9 mouse cellular contexts compared by ENCODE assay signal in genomic region chr17:46701489-46701888, GRCm38 (mm10). TPM values are rescaled to one million over a fixed set of nuclear protein-coding genes. Genes with fewer than 3 reads are reported as not detected.
DNase-seq lines count a peak whose midpoint lies in the region; ATAC-seq and TF ChIP-seq lines count a peak whose summit lies in the region.
"Had no signal": no experiment of that assay in that cellular context is flagged by ENCODE, and none has a peak within 500 bp of the region (broad histone marks: within the 10 kb centered on the region; RNA-seq: fewer than 3 reads in every experiment).

No protein-coding gene starts in this region.

- no peak overlapping the region for H3K4me2 ChIP-seq in kidney, embryonic 14.5 days (replicated peaks; ENCODE audit: low read depth, low read length)
- H3K4me2 ChIP-seq in forebrain, postnatal 0 days (ENCODE audit: low read depth): peak overlapping the region; percentile 5; the same call in 1 of the 2 replicates
- H3K4me2 ChIP-seq in intestine, embryonic 16.5 days (ENCODE audit: low read depth, low read length): no peak overlapping the region
- H3K4me2 ChIP-seq in neural tube, embryonic 13.5 days: 0 out of 2 replicates have a peak overlapping the region, but pooled peaks have one; percentile 14

- H3K27ac ChIP-seq in kidney, embryonic 14.5 days (ENCODE audit: low read depth, low read length): no peak overlapping the region
- no peak overlapping the region for H3K27ac ChIP-seq in forebrain, postnatal 0 days (ENCODE audit: low read depth, low read length)
- H3K27ac ChIP-seq in intestine, embryonic 16.5 days (ENCODE audit: low read length): no peak overlapping the region
- H3K27ac ChIP-seq in neural tube, embryonic 13.5 days (replicated peaks): 0 out of 2 replicates have a peak overlapping the region, but pooled peaks have one; percentile 18

- ATAC-seq in kidney, embryonic 14.5 days (ENCODE audit: low FRiP score, low TSS enrichment): no peak
- no peak for ATAC-seq in forebrain, postnatal 0 days
- no peak for ATAC-seq in intestine, embryonic 16.5 days
- no peak for ATAC-seq in neural tube, embryonic 13.5 days (ENCODE audit: low read depth)
- no peak for ATAC-seq in activated CD4-positive, CD25-positive, alpha-beta regulatory T cell, adult 4 months
- ATAC-seq in monocyte, adult 5-6 weeks (replicated peaks; ENCODE audit: insufficient number of reproducible peaks, low FRiP score, low TSS enrichment, poor library complexity, severe bottlenecking): no peak

- H3K9me3 ChIP-seq in kidney, embryonic 14.5 days (ENCODE audit: control insufficient read depth, low read length): no peaks in the 10 kb centered on the region
- H3K9me3 ChIP-seq in forebrain, postnatal 0 days (ENCODE audit: low read length): no peaks in the 10 kb centered on the region
- no peaks in the 10 kb centered on the region for H3K9me3 ChIP-seq in intestine, embryonic 16.5 days (ENCODE audit: control insufficient read depth, low read length)
- no peaks in the 10 kb centered on the region for H3K9me3 ChIP-seq in neural tube, embryonic 13.5 days

- H3K27me3 ChIP-seq in kidney, embryonic 14.5 days (ENCODE audit: control insufficient read depth, insufficient read depth, low read length): no peaks in the 10 kb centered on the region
- H3K27me3 ChIP-seq in forebrain, postnatal 0 days (ENCODE audit: insufficient read depth, low read length): no peaks in the 10 kb centered on the region
- H3K27me3 ChIP-seq in intestine, embryonic 16.5 days (replicated peaks; ENCODE audit: control insufficient read depth, insufficient read depth, low read length): no peaks in the 10 kb centered on the region
- H3K27me3 ChIP-seq in neural tube, embryonic 13.5 days: no peaks in the 10 kb centered on the region

- no peak for TF ChIP-seq CTCF in forebrain, postnatal 0 days (IDR thresholded peaks at IDR 0.05; ENCODE audit: low read depth)

- H3K9ac ChIP-seq in kidney, embryonic 14.5 days (ENCODE audit: low read depth, low read length): 0 out of 2 replicates have a peak overlapping the region, but pooled peaks have one; percentile 25
- H3K9ac ChIP-seq in forebrain, postnatal 0 days: 0 out of 2 replicates have a peak overlapping the region, but pooled peaks have one; percentile 28
- H3K9ac ChIP-seq in intestine, embryonic 16.5 days (ENCODE audit: low read depth, low read length): peak overlapping the region; percentile 53; the same call in 1 of the 2 replicates
- H3K9ac ChIP-seq in neural tube, embryonic 13.5 days: peak overlapping the region; percentile 55

- 80% methylated on average over 12 of the region's 12 CpGs for WGBS in kidney, embryonic 14.5 days
- WGBS in forebrain, postnatal 0 days: 72% methylated on average over 12 of the region's 12 CpGs
- WGBS in intestine, embryonic 16.5 days: 70% methylated on average over 12 of the region's 12 CpGs
- WGBS in neural tube, embryonic 13.5 days: 73% methylated on average over 12 of the region's 12 CpGs

- DNase-seq in kidney, postnatal 36 days: no peak
- DNase-seq in forebrain, postnatal 0 days: no peak
- DNase-seq: kidney, postnatal 25 days; thymus, adult 2 months had no signal

- H3K4me1 ChIP-seq in kidney, embryonic 14.5 days (ENCODE audit: control insufficient read depth, insufficient read depth, low read length): peaks cover 23% of the 10 kb centered on the region
- H3K4me1 ChIP-seq in forebrain, postnatal 0 days (ENCODE audit: insufficient read depth): peaks cover 12% of the 10 kb centered on the region
- H3K4me1 ChIP-seq in intestine, embryonic 16.5 days (ENCODE audit: control insufficient read depth, insufficient read depth, low read length): peaks cover 27% of the 10 kb centered on the region
- H3K4me1 ChIP-seq in neural tube, embryonic 13.5 days (replicated peaks): peaks cover 45% of the 10 kb centered on the region

- H3K36me3 ChIP-seq in kidney, embryonic 14.5 days (ENCODE audit: control insufficient read depth, insufficient read depth, low read length): peaks cover 21% of the 10 kb centered on the region; the same call in 1 of the 2 replicates
- peaks cover 13% of the 10 kb centered on the region for H3K36me3 ChIP-seq in forebrain, postnatal 0 days (ENCODE audit: insufficient read depth)
- 0 out of 2 replicates have a peak, but pooled peaks cover 2% of the 10 kb centered on the region for H3K36me3 ChIP-seq in intestine, embryonic 16.5 days (ENCODE audit: control insufficient read depth, insufficient read depth, low read length)
- peaks cover 29% of the 10 kb centered on the region for H3K36me3 ChIP-seq in neural tube, embryonic 13.5 days

- H3K4me3 ChIP-seq in kidney, embryonic 14.5 days (ENCODE audit: low read length): no peak overlapping the region
- H3K4me3 ChIP-seq in forebrain, postnatal 0 days (ENCODE audit: low read depth, low read length): no peak overlapping the region
- no peak overlapping the region for H3K4me3 ChIP-seq in intestine, embryonic 16.5 days (ENCODE audit: low read length)
- H3K4me3 ChIP-seq in neural tube, embryonic 13.5 days: no peak overlapping the region

RNA-seq across cellular contexts. Expression of gene Ppp2r5d, which starts 3.4 kb away (rescaled TPM):
- polyA plus RNA-seq in kidney, embryonic 14.5 days (2014; fragmentation: Nextera tagmentation; extraction: Ambion mirVana): 61.1 and 99.9 TPM in 2 replicates
- 90.5 and 103 TPM in 2 replicates for total RNA-seq in forebrain, postnatal 0 days (2014; rRNA removed)
- polyA plus RNA-seq in forebrain, postnatal 0 days (2015; fragmentation: Nextera tagmentation; extraction: Ambion mirVana): 85.5 and 93.5 TPM in 2 replicates
- 69.7 and 73.4 TPM in 2 replicates for polyA plus RNA-seq in intestine, embryonic 16.5 days (2015; fragmentation: Nextera tagmentation; extraction: Ambion mirVana)
- polyA plus RNA-seq in neural tube, embryonic 13.5 days (2015; fragmentation: Nextera tagmentation; extraction: Ambion mirVana): 78.7 and 81.6 TPM in 2 replicates
- polyA plus RNA-seq in activated CD4-positive, CD25-positive, alpha-beta regulatory T cell, adult 4 months (2017; shearing (Covaris generic)): 10 to 100 TPM; 21.9 to 30.2 TPM
- 24.4 to 34.6 TPM (median 30.2 TPM) in 3 replicates for total RNA-seq in monocyte, adult 5-6 weeks (2017)

RNA-seq across cellular contexts. Expression of gene Pex6, which starts 9.8 kb away (rescaled TPM):
- polyA plus RNA-seq in kidney, embryonic 14.5 days (2014; fragmentation: Nextera tagmentation; extraction: Ambion mirVana): 20.5 and 21.0 TPM in 2 replicates
- 36.5 and 37.9 TPM in 2 replicates for total RNA-seq in forebrain, postnatal 0 days (2014; rRNA removed)
- 19.6 TPM in 2 replicates for polyA plus RNA-seq in forebrain, postnatal 0 days (2015; fragmentation: Nextera tagmentation; extraction: Ambion mirVana)
- polyA plus RNA-seq in intestine, embryonic 16.5 days (2015; fragmentation: Nextera tagmentation; extraction: Ambion mirVana): 17.1 and 20.8 TPM in 2 replicates
- polyA plus RNA-seq in neural tube, embryonic 13.5 days (2015; fragmentation: Nextera tagmentation; extraction: Ambion mirVana): 23.2 and 24.8 TPM in 2 replicates
- 1 to 10 TPM; 2.9 to 4.0 TPM for polyA plus RNA-seq in activated CD4-positive, CD25-positive, alpha-beta regulatory T cell, adult 4 months (2017; shearing (Covaris generic))
- 5.4 to 11.1 TPM (median 10.3 TPM) in 3 replicates for total RNA-seq in monocyte, adult 5-6 weeks (2017)

RNA-seq across cellular contexts. Expression of gene Klhdc3, which starts 20.8 kb away (rescaled TPM):
- polyA plus RNA-seq in kidney, embryonic 14.5 days (2014; fragmentation: Nextera tagmentation; extraction: Ambion mirVana): 91.0 and 110 TPM in 2 replicates
- 71.1 and 77.3 TPM in 2 replicates for total RNA-seq in forebrain, postnatal 0 days (2014; rRNA removed)
- 207 and 211 TPM in 2 replicates for polyA plus RNA-seq in forebrain, postnatal 0 days (2015; fragmentation: Nextera tagmentation; extraction: Ambion mirVana)
- 107 and 111 TPM in 2 replicates for polyA plus RNA-seq in intestine, embryonic 16.5 days (2015; fragmentation: Nextera tagmentation; extraction: Ambion mirVana)
- 154 and 155 TPM in 2 replicates for polyA plus RNA-seq in neural tube, embryonic 13.5 days (2015; fragmentation: Nextera tagmentation; extraction: Ambion mirVana)
- polyA plus RNA-seq in activated CD4-positive, CD25-positive, alpha-beta regulatory T cell, adult 4 months (2017; shearing (Covaris generic)): 10 to 100 TPM; 22.0 to 28.7 TPM
- total RNA-seq in monocyte, adult 5-6 weeks (2017): 24.6 to 30.1 TPM (median 28.5 TPM) in 3 replicates

RNA-seq across cellular contexts. Expression of gene Mea1, which starts 22.9 kb away (rescaled TPM):
- 148 and 174 TPM in 2 replicates for polyA plus RNA-seq in kidney, embryonic 14.5 days (2014; fragmentation: Nextera tagmentation; extraction: Ambion mirVana)
- 124 and 169 TPM in 2 replicates for total RNA-seq in forebrain, postnatal 0 days (2014; rRNA removed)
- 280 and 286 TPM in 2 replicates for polyA plus RNA-seq in forebrain, postnatal 0 days (2015; fragmentation: Nextera tagmentation; extraction: Ambion mirVana)
- 164 and 169 TPM in 2 replicates for polyA plus RNA-seq in intestine, embryonic 16.5 days (2015; fragmentation: Nextera tagmentation; extraction: Ambion mirVana)
- polyA plus RNA-seq in neural tube, embryonic 13.5 days (2015; fragmentation: Nextera tagmentation; extraction: Ambion mirVana): 233 and 260 TPM in 2 replicates
- polyA plus RNA-seq in activated CD4-positive, CD25-positive, alpha-beta regulatory T cell, adult 4 months (2017; shearing (Covaris generic)): 100 to 1,000 TPM; 164 to 197 TPM
- total RNA-seq in monocyte, adult 5-6 weeks (2017): 79.9 to 102 TPM (median 82.5 TPM) in 3 replicates

RNA-seq across cellular contexts. Expression of gene Rrp36, which starts 27.3 kb away (rescaled TPM):
- polyA plus RNA-seq in kidney, embryonic 14.5 days (2014; fragmentation: Nextera tagmentation; extraction: Ambion mirVana): 54.0 and 66.5 TPM in 2 replicates
- 29.7 and 31.1 TPM in 2 replicates for total RNA-seq in forebrain, postnatal 0 days (2014; rRNA removed)
- 39.4 and 52.1 TPM in 2 replicates for polyA plus RNA-seq in forebrain, postnatal 0 days (2015; fragmentation: Nextera tagmentation; extraction: Ambion mirVana)
- polyA plus RNA-seq in intestine, embryonic 16.5 days (2015; fragmentation: Nextera tagmentation; extraction: Ambion mirVana): 64.8 and 67.4 TPM in 2 replicates
- 47.7 and 53.5 TPM in 2 replicates for polyA plus RNA-seq in neural tube, embryonic 13.5 days (2015; fragmentation: Nextera tagmentation; extraction: Ambion mirVana)
- polyA plus RNA-seq in activated CD4-positive, CD25-positive, alpha-beta regulatory T cell, adult 4 months (2017; shearing (Covaris generic)): 10 to 100 TPM; 44.0 to 48.0 TPM
- total RNA-seq in monocyte, adult 5-6 weeks (2017): 52.8 to 99.5 TPM (median 65.5 TPM) in 3 replicates

Comparison
In these comparisons a context has a peak if more than half of its experiments do, and no peak if none do; other contexts are left out.
1. H3K4me2 ChIP-seq: peak in forebrain, postnatal 0 days (single experiment) and neural tube, embryonic 13.5 days (single experiment); none in kidney, embryonic 14.5 days (single experiment) and intestine, embryonic 16.5 days (single experiment).
2. Peak in every context shown above with its lines, with median percentiles within 50 percentile points of each other: H3K9ac ChIP-seq.